Mouse (Mus musculus) spleen, embryonic (tissue): ENCODE measurements at regions not wholly inside any gene's neighbourhood (a gene's known extent, or its start where the extent isn't known, plus 50 kb on each side); places are given as distances from the start of the nearest gene placed in this dataset.

Experiments
- CTCF ChIA-PET: fragments of 350-600 bp; sonication (Branson Sonifier 250); formaldehyde crosslinking; loops from one replicate; lab custom pipeline; 2022; lab: Charles Lee

- CTCF ChIA-PET: no interaction called here
These were observed 535.3 kb upstream of the Adgrl3 start for GRCm38 (mm10) chr5:80484676-80485075.

- CTCF ChIA-PET: interaction anchor here (0.6 kb wide), 1 partner anchor 79 kb away, joined by 3 read pairs; no protein-coding TSS in a partner anchor
These were observed 531.6 kb upstream of the Adgrl3 start for GRCm38 (mm10) chr5:80488332-80488731.

- CTCF ChIA-PET: no interaction called here
These were observed 511.3 kb upstream of the Adgrl3 start for GRCm38 (mm10) chr5:80508672-80509071.

- CTCF ChIA-PET: interaction anchor here (0.6 kb wide), 1 partner anchor 8 kb away, joined by 5 read pairs; no protein-coding TSS in a partner anchor
These were observed 479.9 kb upstream of the Adgrl3 start for GRCm38 (mm10) chr5:80539997-80540396.

DNA sequence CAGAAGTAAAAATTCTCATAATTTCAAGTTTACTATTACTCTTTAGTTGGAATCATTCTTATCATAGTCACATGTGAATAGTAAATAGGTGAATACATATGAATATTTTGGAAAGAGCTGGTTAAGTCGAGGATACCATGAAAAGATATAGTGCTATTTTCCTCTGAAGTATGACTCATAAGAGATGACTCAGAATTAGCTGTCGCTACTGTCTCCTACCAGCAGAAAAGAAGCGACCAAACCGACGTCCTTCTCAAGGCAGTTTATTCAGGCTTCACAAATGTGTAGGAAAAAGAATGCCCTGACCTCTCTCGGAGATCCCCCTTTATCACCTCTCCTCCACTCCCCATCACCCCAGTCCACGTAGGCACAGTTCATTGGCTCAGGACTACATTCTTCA lies 468.3 kb upstream of the Adgrl3 start:
- CTCF ChIA-PET: no interaction called here

DNA sequence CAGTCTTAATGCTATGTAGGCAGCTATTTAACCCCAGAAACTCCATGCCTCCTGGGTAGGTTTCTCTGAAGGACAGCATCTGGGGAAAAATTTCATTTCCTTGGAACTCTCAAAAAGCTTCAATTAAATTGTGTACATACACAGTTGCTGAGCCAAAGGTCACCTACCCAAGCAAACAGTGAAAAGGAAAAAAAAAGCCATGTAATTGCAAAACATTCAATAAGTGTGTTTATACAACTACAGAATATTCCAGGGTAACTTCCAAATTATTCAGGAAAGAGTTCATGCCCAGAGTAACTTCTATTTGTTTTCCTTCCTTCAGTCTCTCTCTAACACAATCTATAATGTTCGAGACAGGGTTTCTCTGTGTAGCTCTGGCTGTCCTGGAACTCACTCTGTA lies 441.2 kb upstream of the Adgrl3 start:
- CTCF ChIA-PET: no interaction called here

GRCm38 (mm10) chr5:80611571-80611970 lies 408.4 kb upstream of the Adgrl3 start:
- CTCF ChIA-PET: no interaction called here

- CTCF ChIA-PET: no interaction called here
These were observed 392.7 kb upstream of the Adgrl3 start for GRCm38 (mm10) chr5:80627225-80627624.

- CTCF ChIA-PET: no interaction called here
These were observed 360.9 kb upstream of the Adgrl3 start for GRCm38 (mm10) chr5:80659043-80659442.

DNA sequence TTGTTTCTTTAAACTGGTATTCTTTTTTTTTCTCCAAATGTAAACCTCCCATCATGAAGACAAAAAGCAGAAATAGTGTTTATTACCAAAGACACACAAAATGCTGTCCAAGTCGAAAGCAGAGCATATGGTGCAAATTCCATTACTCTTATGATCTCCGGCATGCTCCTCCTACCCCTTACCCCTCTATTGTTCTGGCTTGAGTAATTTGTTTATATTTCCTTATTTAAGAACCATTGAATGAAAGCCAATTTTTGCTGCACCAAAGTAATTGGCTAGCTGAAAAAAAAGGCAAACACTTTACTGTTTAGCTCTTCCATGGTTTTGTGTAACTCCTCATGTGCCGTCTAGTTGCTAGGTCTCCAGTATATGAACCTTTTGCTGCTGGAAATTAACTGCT lies 360.4 kb upstream of the Adgrl3 start:
- CTCF ChIA-PET: no interaction called here

GRCm38 (mm10) chr5:80670258-80670947 lies 349.5 kb upstream of the Adgrl3 start:
- CTCF ChIA-PET: no interaction called here

DNA sequence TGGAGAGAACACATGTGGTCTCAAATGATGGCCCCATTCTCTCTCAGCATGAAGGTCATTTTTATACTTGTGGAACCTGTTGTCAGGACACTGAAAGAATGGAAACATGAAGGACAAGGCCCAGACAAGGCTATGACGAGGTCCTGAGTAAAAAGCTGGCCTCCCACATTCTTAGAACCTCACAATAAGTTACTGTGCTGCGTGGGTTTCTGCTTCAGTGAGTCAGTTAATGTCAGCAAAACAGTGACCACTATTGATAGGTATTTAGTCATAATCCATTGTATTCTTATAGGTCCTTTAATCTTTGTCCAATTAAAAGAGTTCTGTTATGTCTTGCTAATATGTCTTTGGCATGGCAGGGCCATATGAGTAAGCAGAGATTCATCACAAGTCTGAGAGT lies 336.5 kb upstream of the Adgrl3 start:
- CTCF ChIA-PET: no interaction called here

DNA sequence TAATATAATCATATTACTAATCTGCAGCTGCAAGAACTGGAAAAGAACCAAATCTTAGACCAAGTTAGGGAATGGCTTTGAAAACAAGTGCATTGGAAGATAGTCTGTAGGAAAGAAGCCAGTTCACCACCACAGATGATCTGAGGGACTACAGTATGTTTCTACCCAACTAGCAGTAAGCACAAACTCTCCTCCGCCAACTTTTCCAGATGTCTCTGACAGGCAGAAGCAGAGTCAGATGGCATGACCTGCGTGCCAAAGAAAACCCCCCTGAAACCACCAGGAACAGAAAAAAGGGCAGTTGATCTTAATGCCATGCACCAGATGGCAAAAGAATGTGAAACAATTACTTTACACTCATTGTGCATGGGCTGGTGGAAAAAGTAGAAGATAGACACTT lies 319.1 kb upstream of the Adgrl3 start:
- CTCF ChIA-PET: no interaction called here

- CTCF ChIA-PET: no interaction called here
These were observed 315.2 kb upstream of the Adgrl3 start for GRCm38 (mm10) chr5:80704732-80705131.

DNA sequence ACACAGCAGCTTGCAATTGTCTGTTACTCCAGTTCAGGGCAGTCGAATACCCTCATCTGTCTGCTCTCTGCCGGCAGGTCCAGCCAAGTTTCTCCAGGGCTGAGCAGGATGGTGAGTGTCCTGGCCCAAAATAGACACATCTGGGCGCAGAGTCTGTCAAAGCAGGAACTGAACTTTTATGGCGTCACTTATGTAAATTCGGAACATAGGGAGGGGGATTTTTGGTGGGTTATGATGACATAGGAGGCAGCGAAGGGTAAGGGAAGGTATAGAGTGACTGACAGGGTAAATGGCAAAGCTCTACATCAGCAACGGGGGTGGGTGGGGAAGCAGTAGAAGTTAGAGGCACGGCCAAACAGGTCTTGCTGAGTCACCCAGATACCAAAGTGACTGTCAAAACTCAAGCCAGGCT lies 313.3 kb upstream of the Adgrl3 start:
- CTCF ChIA-PET: no interaction called here
